Mouse (Mus musculus) embryonic facial prominence, embryonic 14.5 days (tissue): Measurements from ENCODE around the gene Themis2. TPM values are rescaled to one million over a fixed set of nuclear protein-coding genes. Genes with fewer than 3 reads are reported as not detected.
A peak's percentile ranks its signal among the peaks of the same experiment; 100 is the strongest.

Source experiments
- ATAC-seq: fragments of 200-750 bp; cut with Nextera tagmentation; 2 replicates; pipeline ENCODE4 v1.8.0; 2017; ENCODE audit warnings: low read depth, moderate number of reproducible peaks, moderate TSS enrichment
- DNase-seq: peaks from one replicate; pipeline ENCODE4 v3.0.0-alpha.2; 2015; ENCODE audit warnings: low spot score
- H3K27ac ChIP-seq: fragments of 300-500 bp; sonication (generic); replicated peaks from 2 replicates; pipeline ENCODE4 v1.5.1; 2014; ENCODE audit warnings: low read depth, mild to moderate bottlenecking, low read length, moderate library complexity
- H3K27me3 ChIP-seq: fragments of 300-500 bp; sonication (generic); replicated peaks from 2 replicates; pipeline ENCODE4 v1.6.1; 2014; ENCODE audit warnings: low read length; ENCODE audit not compliant: control insufficient read depth, insufficient read depth
- H3K36me3 ChIP-seq: fragments of 300-500 bp; sonication (generic); 2 replicates; pipeline ENCODE4 v1.6.1; 2014; ENCODE audit warnings: low read length, mixed read lengths; ENCODE audit not compliant: control insufficient read depth, insufficient read depth
- H3K4me1 ChIP-seq: fragments of 300-500 bp; sonication (generic); 2 replicates; pipeline ENCODE4 v1.6.1; 2014; ENCODE audit warnings: antibody characterized with exemption, low read length; ENCODE audit not compliant: control insufficient read depth, insufficient read depth
- H3K4me2 ChIP-seq: fragments of 300-500 bp; sonication (generic); 2 replicates; pipeline ENCODE4 v1.6.1; 2014; ENCODE audit warnings: low read depth, mild to moderate bottlenecking, low read length, moderate library complexity, mixed read lengths
- H3K4me3 ChIP-seq: fragments of 300-500 bp; sonication (generic); 2 replicates; pipeline ENCODE4 v1.5.1; 2014; ENCODE audit warnings: low read depth, mild to moderate bottlenecking, low read length
- H3K9ac ChIP-seq: fragments of 300-500 bp; sonication (generic); 2 replicates; pipeline ENCODE4 v1.6.1; 2014; ENCODE audit warnings: low read depth, mild to moderate bottlenecking, low read length, moderate library complexity, mixed read lengths
- H3K9me3 ChIP-seq: fragments of 300-500 bp; sonication (generic); 2 replicates; pipeline ENCODE4 v1.6.1; 2016; ENCODE audit warnings: low read length; ENCODE audit not compliant: control insufficient read depth
- WGBS: fragments of 180-500 bp; shearing (Covaris S2); extraction: QIAGEN DNeasy Blood & Tissue Kit; methylation state at CpG from one replicate; pipeline ENCODE4 v1.1.7; 2014; 5-methylcytosine and 5-hydroxymethylcytosine counted together
- polyA plus RNA-seq: library from polyadenylated mRNA; unstranded; fragments of >200 nt; fragmentation: Nextera tagmentation; extraction: Ambion mirVana; gene quantifications from 2 replicates; pipeline ENCODE4 v1.2.1, GENCODE M21; 2014

Gene Themis2
- polyA plus RNA-seq, 1 experiment from 2014 or later, result 1.3 TPM

GRCm38 (mm10) chr4:132735389-132735788 is 60.8 kb downstream of the Themis2 start:
- no peak overlapping the region for H3K27ac ChIP-seq
- no peaks in the 10 kb centered on the region for H3K9me3 ChIP-seq
- H3K9ac ChIP-seq, result no peak overlapping the region
- no peaks in the 10 kb centered on the region for H3K27me3 ChIP-seq
- no peaks in the 10 kb centered on the region for H3K36me3 ChIP-seq
- DNase-seq (no peak), ATAC-seq (no peak)
- peaks cover 5% of the 10 kb centered on the region for H3K4me1 ChIP-seq
- H3K4me2 ChIP-seq, result no peak overlapping the region
- WGBS, result 75% methylated on average over 2 of the region's 2 CpGs
- H3K4me3 ChIP-seq, result no peak overlapping the region

- no peak overlapping the region for H3K4me3 ChIP-seq
- no peaks in the 10 kb centered on the region for H3K36me3 ChIP-seq
- DNase-seq (no peak), ATAC-seq (no peak)
- no peaks in the 10 kb centered on the region for H3K9me3 ChIP-seq
- no peak overlapping the region for H3K4me2 ChIP-seq
- H3K27me3 ChIP-seq, result no peaks in the 10 kb centered on the region
- WGBS, result 96% methylated on average over 2 of the region's 2 CpGs
- no peak overlapping the region for H3K9ac ChIP-seq
- peaks cover 5% of the 10 kb centered on the region for H3K4me1 ChIP-seq
- no peak overlapping the region for H3K27ac ChIP-seq
These were observed 61.4 kb downstream of the Themis2 start for GRCm38 (mm10) chr4:132734766-132735165.

DNA sequence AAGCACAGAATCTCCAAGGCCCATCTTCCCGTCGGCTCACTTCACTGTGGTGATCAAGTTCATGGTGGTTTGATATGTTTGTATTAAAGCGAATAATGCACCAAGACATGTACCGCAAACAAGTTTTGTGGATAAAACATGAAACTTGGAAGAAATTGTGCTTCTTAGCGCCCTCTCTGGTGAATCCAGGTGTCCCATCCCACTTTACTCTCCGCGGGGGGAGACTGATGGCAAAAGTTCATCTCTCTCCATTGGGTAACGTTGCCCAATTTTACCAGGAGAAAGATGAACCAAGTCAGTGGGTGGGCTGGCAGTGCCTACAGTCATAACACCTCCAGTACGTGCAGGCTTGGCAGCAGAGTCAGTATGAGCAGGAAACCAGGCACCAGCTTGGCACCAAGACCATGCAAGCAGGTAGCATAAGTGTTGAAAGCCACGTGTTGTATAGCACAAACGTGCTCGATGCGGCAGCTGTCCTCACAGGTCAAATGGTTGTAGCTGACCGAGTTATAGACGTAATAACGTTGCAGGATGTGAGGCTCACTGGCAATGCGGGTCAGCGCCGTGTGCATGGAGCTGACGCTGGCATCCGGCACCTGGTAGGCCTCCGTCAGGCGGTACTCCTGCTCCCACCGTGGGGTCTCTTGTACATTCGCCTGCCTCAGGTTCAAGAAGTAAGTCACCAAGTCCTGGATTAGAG is 63.0 kb downstream of the Themis2 start:
- no peak for ATAC-seq
- no peak overlapping the region; the same call in 1 of the 2 replicates for H3K4me3 ChIP-seq
- H3K36me3 ChIP-seq, result no peaks in the 10 kb centered on the region
- H3K9ac ChIP-seq, result no peak overlapping the region
- peak overlapping the region; percentile 68; the same call in 1 of the 2 replicates for H3K4me2 ChIP-seq
- H3K9me3 ChIP-seq, result no peaks in the 10 kb centered on the region
- WGBS, result 91% methylated on average over 25 of the region's 25 CpGs
- no peaks in the 10 kb centered on the region for H3K27me3 ChIP-seq
- no peak overlapping the region for H3K27ac ChIP-seq
- no peak for DNase-seq
- H3K4me1 ChIP-seq, result peaks cover 5% of the 10 kb centered on the region

GRCm38 (mm10) chr4:132732148-132732684 is 64.0 kb downstream of the Themis2 start, which contains the start of gene Xkr8:
TSS of gene Xkr8 (minus strand) at chr4:132732546.
- Histone ChIP-seq H3K4me2 (peak within 1 kb of the TSS; percentile 68), H3K36me3 (peaks cover 4% of the 10 kb centered on the region; the same call in 1 of the 2 replicates), H3K4me3 (peak within 1 kb of the TSS; percentile 54), H3K4me1 (peaks cover 5% of the 10 kb centered on the region), H3K9me3 (no peaks in the 10 kb centered on the region), H3K27ac (no peak within 1 kb of the TSS; the same call in 1 of the 2 replicates), H3K9ac (peak within 1 kb of the TSS; percentile 63), H3K27me3 (no peaks in the 10 kb centered on the region)
- 4% methylated on average over 21 of the region's 34 CpGs for WGBS
- peak; percentile 91 for DNase-seq
- peak; percentile 98 for ATAC-seq

Other genes starting within 250 kb of the Themis2 start
- gene Ptafr, start 232.3 kb downstream of the Themis2 start, polyA plus RNA-seq, result 0.55 and 0.58 TPM in 2 replicates
- gene Eya3, start 157.4 kb downstream of the Themis2 start, polyA plus RNA-seq, result 25.1 and 25.5 TPM in 2 replicates
- 6.9 and 9.4 TPM in 2 replicates for gene Xkr8, start 63.8 kb downstream of the Themis2 start, polyA plus RNA-seq
- 6.7 and 7.9 TPM in 2 replicates for gene Smpdl3b, start 39.1 kb downstream of the Themis2 start, polyA plus RNA-seq
- 94.9 and 109 TPM in 2 replicates for gene Rpa2, start 28.1 kb downstream of the Themis2 start, polyA plus RNA-seq
- gene Ppp1r8, start 46.8 kb upstream of the Themis2 start, polyA plus RNA-seq, result 61.3 and 67.9 TPM in 2 replicates
- 69.2 and 73.2 TPM in 2 replicates for gene Stx12, start 88.1 kb upstream of the Themis2 start, polyA plus RNA-seq
- gene Fam76a, start 126.2 kb upstream of the Themis2 start, polyA plus RNA-seq, result 47.3 and 54.4 TPM in 2 replicates
- gene Fgr, start 177.7 kb upstream of the Themis2 start, polyA plus RNA-seq, result 0.48 and 0.85 TPM in 2 replicates
- gene Ahdc1, start 214.9 kb upstream of the Themis2 start, polyA plus RNA-seq, result 11.0 and 11.7 TPM in 2 replicates